Mouse (Mus musculus) neural tube, embryonic 14.5 days (tissue): ENCODE measurements at regions not wholly inside any gene's neighbourhood (a gene's known extent, or its start where the extent isn't known, plus 50 kb on each side); places are given as distances from the start of the nearest gene placed in this dataset.

Source experiments
- ATAC-seq: fragments of 200-750 bp; cut with Nextera tagmentation; 2 replicates; pipeline ENCODE4 v1.8.0; 2017; ENCODE audit warnings: low read depth, mild to moderate bottlenecking, moderate TSS enrichment, moderate library complexity
- H3K27ac ChIP-seq: fragments of 300-500 bp; sonication (generic); 2 replicates; pipeline ENCODE4 v1.5.1; 2014; ENCODE audit warnings: low read depth, mild to moderate bottlenecking, control low read depth, low read length, moderate library complexity, mixed read lengths
- H3K27me3 ChIP-seq: fragments of 300-500 bp; sonication (generic); 2 replicates; pipeline ENCODE4 v1.6.1; 2014; ENCODE audit warnings: low read length; ENCODE audit not compliant: control insufficient read depth, insufficient read depth
- H3K36me3 ChIP-seq: fragments of 300-500 bp; sonication (generic); 2 replicates; pipeline ENCODE4 v1.6.1; 2014; ENCODE audit warnings: low read length, mixed read lengths; ENCODE audit not compliant: control insufficient read depth, insufficient read depth
- H3K4me1 ChIP-seq: fragments of 300-500 bp; sonication (generic); 2 replicates; pipeline ENCODE4 v1.6.1; 2014; ENCODE audit warnings: low read length; ENCODE audit not compliant: control insufficient read depth, insufficient read depth
- H3K4me2 ChIP-seq: fragments of 300-500 bp; sonication (generic); 2 replicates; pipeline ENCODE4 v1.6.1; 2014; ENCODE audit warnings: mild to moderate bottlenecking, low read depth, low read length, control low read depth
- H3K4me3 ChIP-seq: fragments of 300-500 bp; sonication (generic); 2 replicates; pipeline ENCODE4 v1.5.1; 2014; ENCODE audit warnings: low read depth, low read length, control low read depth, mixed read lengths
- H3K9ac ChIP-seq: fragments of 300-500 bp; sonication (generic); replicated peaks from 2 replicates; pipeline ENCODE4 v1.6.1; 2014; ENCODE audit warnings: low read depth, mild to moderate bottlenecking, control low read depth, low read length, mixed read lengths
- H3K9me3 ChIP-seq: fragments of 300-500 bp; sonication (generic); 2 replicates; pipeline ENCODE4 v1.6.1; 2016; ENCODE audit warnings: low read length; ENCODE audit not compliant: control insufficient read depth
- WGBS: fragments of 180-500 bp; shearing (Covaris S2); extraction: QIAGEN DNeasy Blood & Tissue Kit; methylation state at CpG from one replicate; pipeline ENCODE4 v1.1.7; 2014; 5-methylcytosine and 5-hydroxymethylcytosine counted together

GRCm38 (mm10) chr17:64229225-64229976, 102.3 kb downstream of the Pja2 start:
- H3K4me3 ChIP-seq, result no peak overlapping the region
- H3K36me3 ChIP-seq, result no peaks in the 10 kb centered on the region
- no peak overlapping the region for H3K4me2 ChIP-seq
- no peak overlapping the region for H3K9ac ChIP-seq
- H3K27me3 ChIP-seq, result no peaks in the 10 kb centered on the region
- H3K4me1 ChIP-seq, result no peaks in the 10 kb centered on the region
- H3K27ac ChIP-seq, result no peak overlapping the region
- no peaks in the 10 kb centered on the region for H3K9me3 ChIP-seq
- peak; percentile 34; the same call in 1 of the 2 replicates for ATAC-seq
- 37% methylated on average over 5 of the region's 5 CpGs for WGBS

GRCm38 (mm10) chr17:64214599-64214998, 117.1 kb downstream of the Pja2 start:
- ATAC-seq, result no peak
- Histone ChIP-seq H3K4me1 (no peaks in the 10 kb centered on the region), H3K36me3 (no peaks in the 10 kb centered on the region), H3K27me3 (no peaks in the 10 kb centered on the region), H3K4me2 (no peak overlapping the region), H3K9ac (no peak overlapping the region), H3K9me3 (no peaks in the 10 kb centered on the region), H3K27ac (no peak overlapping the region), H3K4me3 (no peak overlapping the region)
- 42% methylated on average over 7 of the region's 7 CpGs for WGBS

GRCm38 (mm10) chr17:64213251-64213650, 118.5 kb downstream of the Pja2 start:
- Histone ChIP-seq H3K4me2 (no peak overlapping the region), H3K4me1 (no peaks in the 10 kb centered on the region), H3K36me3 (no peaks in the 10 kb centered on the region), H3K27ac (no peak overlapping the region), H3K27me3 (no peaks in the 10 kb centered on the region), H3K4me3 (no peak overlapping the region), H3K9me3 (no peaks in the 10 kb centered on the region), H3K9ac (no peak overlapping the region)
- 92% methylated on average over 4 of the region's 4 CpGs for WGBS
- ATAC-seq, result no peak

GRCm38 (mm10) chr17:64211281-64211680, 120.4 kb downstream of the Pja2 start:
- no peak overlapping the region for H3K4me3 ChIP-seq
- no peak overlapping the region for H3K27ac ChIP-seq
- H3K36me3 ChIP-seq, result no peaks in the 10 kb centered on the region
- no peak for ATAC-seq
- WGBS, result 97% methylated on average over 8 of the region's 8 CpGs
- H3K9ac ChIP-seq, result no peak overlapping the region
- H3K4me1 ChIP-seq, result no peaks in the 10 kb centered on the region
- H3K9me3 ChIP-seq, result no peaks in the 10 kb centered on the region
- no peaks in the 10 kb centered on the region for H3K27me3 ChIP-seq
- no peak overlapping the region for H3K4me2 ChIP-seq

- no peaks in the 10 kb centered on the region for H3K36me3 ChIP-seq
- ATAC-seq, result no peak
- no peaks in the 10 kb centered on the region for H3K27me3 ChIP-seq
- WGBS, result 72% methylated on average over 5 of the region's 5 CpGs
- no peak overlapping the region for H3K9ac ChIP-seq
- H3K9me3 ChIP-seq, result no peaks in the 10 kb centered on the region
- H3K4me2 ChIP-seq, result no peak overlapping the region
- H3K27ac ChIP-seq, result no peak overlapping the region
- H3K4me1 ChIP-seq, result no peaks in the 10 kb centered on the region
- no peak overlapping the region for H3K4me3 ChIP-seq
Observed at GRCm38 (mm10) chr17:64210366-64210765, 121.3 kb downstream of the Pja2 start.

GRCm38 (mm10) chr17:64209640-64210039, 122.1 kb downstream of the Pja2 start:
- no peaks in the 10 kb centered on the region for H3K36me3 ChIP-seq
- H3K4me3 ChIP-seq, result no peak overlapping the region
- no peaks in the 10 kb centered on the region for H3K9me3 ChIP-seq
- no peak overlapping the region for H3K4me2 ChIP-seq
- no peak for ATAC-seq
- no peak overlapping the region for H3K9ac ChIP-seq
- no peaks in the 10 kb centered on the region for H3K27me3 ChIP-seq
- no peak overlapping the region for H3K27ac ChIP-seq
- H3K4me1 ChIP-seq, result no peaks in the 10 kb centered on the region
- 87% methylated on average over 10 of the region's 10 CpGs for WGBS

- Histone ChIP-seq H3K27ac (no peak overlapping the region), H3K9ac (no peak overlapping the region), H3K27me3 (no peaks in the 10 kb centered on the region), H3K36me3 (no peaks in the 10 kb centered on the region), H3K4me2 (no peak overlapping the region), H3K4me1 (no peaks in the 10 kb centered on the region), H3K9me3 (no peaks in the 10 kb centered on the region), H3K4me3 (no peak overlapping the region)
- no peak for ATAC-seq
- WGBS, result 91% methylated on average over 13 of the region's 13 CpGs
Observed at GRCm38 (mm10) chr17:64208152-64208855, 123.4 kb downstream of the Pja2 start.

- Histone ChIP-seq H3K4me3 (no peak overlapping the region), H3K9ac (no peak overlapping the region), H3K27me3 (no peaks in the 10 kb centered on the region), H3K27ac (no peak overlapping the region), H3K9me3 (no peaks in the 10 kb centered on the region), H3K4me2 (no peak overlapping the region), H3K4me1 (no peaks in the 10 kb centered on the region), H3K36me3 (no peaks in the 10 kb centered on the region)
- ATAC-seq, result no peak
- 83% methylated on average over 14 of the region's 14 CpGs for WGBS
Observed at GRCm38 (mm10) chr17:64206196-64206718, 125.5 kb downstream of the Pja2 start.

GRCm38 (mm10) chr17:64203611-64204010, 128.1 kb downstream of the Pja2 start:
- H3K36me3 ChIP-seq, result no peaks in the 10 kb centered on the region
- H3K9me3 ChIP-seq, result no peaks in the 10 kb centered on the region
- no peaks in the 10 kb centered on the region for H3K27me3 ChIP-seq
- H3K4me2 ChIP-seq, result no peak overlapping the region
- no peak overlapping the region for H3K4me3 ChIP-seq
- no peak for ATAC-seq
- H3K27ac ChIP-seq, result no peak overlapping the region
- peaks cover 7% of the 10 kb centered on the region; the same call in 1 of the 2 replicates for H3K4me1 ChIP-seq
- WGBS, result 77% methylated on average over 7 of the region's 7 CpGs
- no peak overlapping the region for H3K9ac ChIP-seq
